Mouse (Mus musculus): ENCODE results near the gene Rin2.

GRCm38 (mm10) chr2:145822013-145822782 lies 147.2 kb downstream of the Rin2 start:
- TF ChIP-seq CTCF (IDR thresholded peaks at IDR 0.05; ENCODE audit: low read depth, low read length) (no peak), POLR2A (IDR thresholded peaks at IDR 0.05; ENCODE audit: insufficient read depth, low read length) (no peak), EP300 (IDR thresholded peaks at IDR 0.05; ENCODE audit: insufficient read depth, low read depth, low read length) (no peak)

Measured in ES-Bruce4 (cell line).